Mouse (Mus musculus) cerebellum, adult 8-10 months (tissue): ENCODE measurements at regions not wholly inside any gene's neighbourhood (a gene's known extent, or its start where the extent isn't known, plus 50 kb on each side); places are given as distances from the start of the nearest gene placed in this dataset.
A peak's percentile ranks its signal among the peaks of the same experiment; 100 is the strongest.

Experiments used
- DNase-seq: peaks from one replicate; pipeline ENCODE4 v3.0.0; 2022

DNA sequence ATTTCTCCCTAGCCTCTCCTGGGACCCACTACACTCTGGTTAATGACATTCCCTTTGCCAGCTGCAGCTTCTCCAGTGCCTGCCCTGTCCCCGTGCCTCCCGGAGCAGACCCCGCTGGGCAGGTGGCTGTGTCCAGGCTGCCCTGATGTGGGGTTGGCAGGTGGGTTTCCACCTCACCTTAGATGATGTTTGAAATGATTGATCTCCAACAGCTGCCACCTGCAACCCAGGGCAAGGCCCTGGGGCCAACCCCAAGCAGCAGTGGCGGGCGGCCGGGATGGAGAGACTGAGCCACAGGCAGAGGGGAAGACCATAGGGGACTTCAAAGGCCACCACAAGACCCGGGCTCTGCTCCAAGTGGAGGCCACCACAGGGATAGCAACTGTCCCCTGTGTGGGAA is 93.6 kb upstream of the Mvb12b start:
- DNase-seq, result no peak

DNA sequence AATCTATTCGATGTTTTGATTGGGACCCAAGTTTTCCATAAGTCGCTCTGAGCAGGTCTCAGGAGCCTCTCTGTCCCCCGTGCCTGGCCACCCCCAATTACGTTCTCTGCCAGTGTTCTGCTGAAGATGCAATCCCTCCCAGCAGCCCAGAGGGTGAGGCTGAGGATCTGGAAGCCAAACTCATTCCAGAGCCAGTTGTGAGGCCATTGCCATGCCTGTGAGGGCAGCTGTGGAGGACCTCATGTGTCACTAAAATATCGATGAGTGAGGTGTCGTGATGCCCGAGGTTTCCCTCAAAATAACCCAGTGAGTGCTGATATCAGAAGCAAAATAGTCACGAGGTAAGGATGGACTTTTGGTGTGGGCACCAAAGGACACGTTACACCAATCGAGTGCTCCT is 93.1 kb upstream of the Mvb12b start:
- no peak for DNase-seq

DNA sequence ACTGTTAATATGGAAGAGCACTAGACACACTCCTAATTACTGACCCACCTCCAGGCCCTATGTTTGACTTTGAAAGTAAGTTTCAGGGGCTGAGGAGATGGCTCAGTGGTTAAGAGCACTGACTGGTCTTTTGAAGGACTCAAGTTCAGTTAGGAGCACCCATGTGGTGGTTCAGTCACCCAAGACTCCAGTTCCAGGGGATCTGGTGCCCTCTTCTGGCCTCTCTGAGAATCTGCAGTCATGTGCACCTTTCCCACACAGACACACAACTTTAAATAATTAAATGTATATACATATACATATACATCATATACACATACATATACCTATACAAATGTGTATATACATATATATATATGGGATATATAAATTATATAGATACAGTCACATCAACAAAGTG is 91.5 kb upstream of the Mvb12b start:
- DNase-seq, result no peak

DNA sequence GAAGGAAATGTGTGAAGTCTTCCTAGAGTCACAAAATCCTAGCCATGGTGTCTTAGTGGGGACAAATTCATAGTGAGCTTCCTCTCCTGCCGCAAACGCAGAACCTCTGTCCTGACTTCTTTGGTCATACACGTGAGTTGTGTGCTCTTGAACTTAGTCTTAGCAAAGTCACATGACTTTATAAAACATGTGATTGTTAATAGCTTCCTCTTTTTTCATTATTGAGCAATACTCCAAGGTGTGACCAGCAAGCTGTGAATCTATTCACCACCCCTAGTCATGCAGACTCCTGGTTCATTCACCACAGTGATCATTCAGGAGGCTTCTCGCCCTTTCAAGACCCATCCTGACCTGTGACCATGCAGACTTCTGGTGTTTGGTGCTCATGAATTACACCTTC is 90.8 kb upstream of the Mvb12b start:
- no peak for DNase-seq

DNA sequence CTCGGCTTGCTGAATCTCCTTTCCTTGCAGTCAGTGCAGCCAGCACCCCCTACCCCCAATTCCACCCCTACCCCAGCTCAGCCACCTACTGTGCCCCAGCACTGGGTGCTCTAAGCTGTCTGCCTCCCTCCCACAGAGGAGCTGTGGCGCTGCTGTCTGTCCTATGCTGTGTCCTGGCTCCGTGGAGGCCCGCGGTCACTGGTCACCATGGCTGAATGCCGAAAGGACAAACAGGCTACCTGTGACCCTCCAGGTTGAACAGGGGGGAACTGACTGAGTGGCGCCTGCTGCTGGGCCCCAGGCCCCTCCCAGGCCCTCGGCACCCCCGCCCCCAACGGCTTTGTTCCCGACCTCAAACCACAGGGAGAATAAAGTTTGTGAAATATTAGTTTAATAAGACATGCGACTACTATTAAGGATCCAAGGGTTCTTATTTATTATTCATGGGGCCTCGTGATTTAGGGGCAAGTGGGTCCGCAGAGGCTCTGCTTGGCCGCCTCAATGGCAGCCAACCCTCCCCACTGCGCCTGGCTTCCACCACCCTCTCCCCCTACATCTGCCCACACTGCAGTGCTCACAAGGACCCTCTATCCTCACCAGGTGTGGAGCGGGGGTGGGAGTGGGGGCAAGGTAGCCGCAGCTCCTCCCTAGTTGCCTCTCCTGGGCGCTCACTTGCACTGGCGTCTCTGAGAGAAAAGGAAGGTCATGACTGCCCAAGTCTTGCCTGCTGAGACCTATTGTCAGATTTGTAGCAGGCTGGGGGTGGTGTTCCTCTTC is 90.0 kb upstream of the Mvb12b start:
- no peak for DNase-seq

DNA sequence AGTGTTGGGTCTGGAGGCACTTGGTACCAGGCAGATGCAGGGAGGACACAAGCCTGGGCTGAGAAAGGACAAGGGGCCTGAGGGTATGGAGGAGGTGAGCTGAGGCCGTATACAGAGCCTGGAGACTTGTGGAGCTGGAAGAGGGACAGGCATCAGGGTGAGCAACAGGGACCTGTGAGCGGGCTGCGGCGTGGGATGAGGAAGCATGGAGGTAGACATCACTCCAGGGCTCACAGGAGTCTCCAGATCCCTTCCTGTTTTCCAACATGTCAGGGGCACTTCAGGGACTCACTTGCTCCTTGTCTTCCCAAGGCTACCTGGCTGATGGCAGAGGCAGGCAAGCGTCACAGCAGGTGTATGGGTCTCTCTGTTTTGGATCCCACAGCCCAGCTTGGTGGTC is 89.4 kb upstream of the Mvb12b start:
- no peak for DNase-seq

DNA sequence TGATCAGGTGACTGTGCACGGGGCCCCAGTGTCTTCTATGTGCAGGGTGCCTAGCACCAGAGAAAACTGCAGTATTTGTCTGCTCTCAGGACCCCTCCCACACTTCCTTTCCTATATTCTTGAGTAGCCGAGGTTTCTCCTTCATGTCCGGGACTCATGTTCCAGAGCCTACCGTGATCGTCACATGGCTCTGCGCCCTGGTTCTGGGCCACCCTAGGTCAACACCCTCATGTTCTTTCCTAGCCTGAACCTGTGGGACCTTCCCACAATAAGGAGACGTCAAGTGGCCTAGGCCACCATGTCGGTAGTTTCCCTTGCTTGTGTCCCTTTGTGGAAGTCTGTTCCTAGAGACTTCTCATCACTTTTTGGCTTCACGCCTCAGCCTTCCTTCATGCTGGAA is 88.4 kb upstream of the Mvb12b start:
- DNase-seq, result no peak

DNA sequence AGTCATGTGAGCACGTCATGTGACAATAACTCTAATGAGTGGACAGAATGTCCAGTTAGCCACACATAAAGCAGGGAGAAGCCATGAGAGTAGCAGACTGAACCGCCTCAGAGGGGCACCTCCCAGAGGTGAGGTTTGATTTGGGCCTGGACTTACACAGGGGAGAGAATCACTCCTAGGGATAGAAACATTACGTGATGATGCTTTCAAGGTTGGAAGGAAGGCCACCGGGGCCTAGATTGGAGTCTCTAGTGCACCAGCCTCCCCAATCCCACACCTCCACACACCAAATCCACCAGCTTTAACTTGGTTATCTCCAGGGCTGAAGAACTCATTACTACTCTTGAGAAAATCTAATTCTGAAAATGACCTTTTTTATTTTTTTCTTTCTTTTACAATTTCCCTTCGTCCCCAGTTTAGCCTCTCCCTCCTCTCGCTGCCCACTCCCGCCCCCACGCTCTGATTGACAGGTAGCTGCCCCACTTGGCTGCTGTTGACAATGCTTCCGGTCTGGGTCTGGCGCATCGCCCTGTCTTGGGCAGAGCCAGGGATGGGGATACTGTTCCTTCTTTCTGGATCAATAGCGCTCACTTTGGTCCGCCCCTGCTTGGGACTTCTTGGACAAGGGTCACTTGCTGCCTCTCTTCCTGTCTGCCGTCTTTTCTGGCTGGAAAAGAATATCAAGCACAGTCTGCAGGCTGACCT is 87.8 kb upstream of the Mvb12b start:
- DNase-seq, result no peak

DNA sequence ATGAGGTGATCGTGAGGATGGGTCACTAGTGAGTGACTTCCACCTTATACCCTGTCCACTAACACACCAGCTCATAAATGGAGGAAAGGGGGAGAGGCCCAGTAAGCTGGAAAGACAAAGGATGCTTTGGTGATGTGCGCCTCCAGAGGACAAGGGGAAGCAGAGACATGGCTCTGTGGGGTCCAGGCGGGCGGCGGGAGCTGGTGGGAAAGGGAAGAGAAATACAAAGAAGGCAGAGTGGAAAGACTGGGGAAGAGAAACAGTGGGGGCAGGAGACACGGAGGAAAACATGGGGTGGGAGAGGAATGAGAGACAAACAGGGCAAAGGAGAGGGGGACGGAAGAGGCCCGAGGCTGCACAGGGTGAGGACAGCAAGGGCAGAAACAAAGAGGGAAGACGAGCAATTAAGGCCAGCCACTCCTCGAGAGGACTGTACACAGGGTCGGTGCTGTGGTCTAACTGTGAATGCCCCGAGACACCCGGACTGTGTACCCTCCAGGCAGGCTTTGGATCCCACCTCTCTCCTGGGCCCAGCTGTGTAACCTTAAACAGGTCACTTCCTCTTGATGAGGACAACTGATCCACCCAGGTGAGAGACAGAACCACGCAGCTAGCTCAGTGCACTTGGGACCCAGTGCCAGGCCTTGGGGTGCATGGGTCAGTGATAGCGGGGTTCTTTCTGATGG is 87.1 kb upstream of the Mvb12b start:
- no peak for DNase-seq

DNA sequence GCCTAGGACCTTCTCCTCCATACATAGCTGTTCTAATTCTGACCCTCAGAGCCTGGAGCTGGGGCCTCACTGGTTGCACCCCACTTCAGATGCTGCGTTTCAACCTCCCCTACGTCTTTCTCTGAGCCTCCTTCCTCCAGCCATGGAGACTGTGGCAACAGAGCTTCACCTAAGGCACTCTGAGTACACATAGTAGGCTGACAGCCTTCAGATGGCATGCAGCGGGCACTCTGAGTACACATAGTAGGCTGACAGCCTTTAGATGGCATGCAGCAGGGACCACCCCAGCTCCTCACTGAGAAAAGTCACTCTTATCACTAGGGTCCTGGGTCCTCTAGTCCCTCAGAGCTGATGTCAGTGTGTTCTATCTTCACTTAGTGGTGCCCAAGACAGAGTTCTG is 86.3 kb upstream of the Mvb12b start:
- no peak for DNase-seq

DNA sequence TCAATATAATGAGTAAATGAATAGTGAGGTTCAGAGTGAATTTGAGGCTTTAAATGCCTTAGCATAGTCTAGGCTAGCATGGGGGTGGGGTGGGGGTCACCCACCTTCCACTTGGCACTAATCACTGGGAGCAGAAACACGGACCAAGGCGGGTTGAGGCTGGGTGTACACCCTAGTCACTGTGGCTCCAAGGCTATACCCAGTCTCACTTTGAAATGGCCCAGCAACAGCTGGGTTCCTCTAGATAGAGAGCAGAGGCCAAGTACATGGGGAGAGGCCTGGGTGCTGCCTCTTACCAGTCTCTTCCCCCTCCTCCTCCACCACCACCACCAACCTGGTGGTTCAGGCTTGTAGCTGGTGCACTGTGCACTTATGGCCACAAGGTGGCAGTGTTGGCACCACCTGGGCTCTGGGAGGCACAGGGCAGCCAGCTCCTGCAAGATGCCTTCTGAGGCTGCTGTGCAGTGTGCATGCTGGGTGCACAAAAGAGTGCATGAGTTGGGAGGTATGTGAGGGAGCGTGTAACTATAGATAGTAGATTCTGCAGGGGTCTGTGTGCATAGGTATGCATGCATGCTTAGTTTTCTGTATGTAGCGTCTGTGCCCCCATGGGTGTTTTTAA is 85.6 kb upstream of the Mvb12b start:
- DNase-seq, result peak; percentile 73

DNA sequence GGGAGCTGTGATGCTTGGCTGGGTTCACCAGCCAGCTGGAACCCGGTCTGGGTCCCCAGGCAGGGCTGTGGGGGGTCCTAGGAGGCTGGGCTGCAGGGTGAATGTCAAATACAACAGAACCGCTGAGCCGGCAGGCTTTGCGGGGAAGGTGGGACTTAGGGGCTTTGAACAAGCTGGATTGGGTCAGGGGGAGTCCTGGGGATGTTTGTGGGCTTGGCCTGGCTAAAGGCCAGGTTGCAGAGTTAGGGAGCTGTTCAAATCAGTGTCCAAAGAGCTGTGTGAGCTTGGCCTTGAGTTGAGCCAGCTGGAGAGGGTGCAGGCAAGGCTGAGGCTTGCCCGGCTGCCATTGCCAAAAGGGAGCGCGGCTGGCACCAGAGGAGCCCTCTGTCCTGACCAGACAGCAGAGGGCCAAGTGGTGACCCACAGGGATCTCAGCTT is 79.3 kb upstream of the Mvb12b start:
- DNase-seq, result peak; percentile 36

DNA sequence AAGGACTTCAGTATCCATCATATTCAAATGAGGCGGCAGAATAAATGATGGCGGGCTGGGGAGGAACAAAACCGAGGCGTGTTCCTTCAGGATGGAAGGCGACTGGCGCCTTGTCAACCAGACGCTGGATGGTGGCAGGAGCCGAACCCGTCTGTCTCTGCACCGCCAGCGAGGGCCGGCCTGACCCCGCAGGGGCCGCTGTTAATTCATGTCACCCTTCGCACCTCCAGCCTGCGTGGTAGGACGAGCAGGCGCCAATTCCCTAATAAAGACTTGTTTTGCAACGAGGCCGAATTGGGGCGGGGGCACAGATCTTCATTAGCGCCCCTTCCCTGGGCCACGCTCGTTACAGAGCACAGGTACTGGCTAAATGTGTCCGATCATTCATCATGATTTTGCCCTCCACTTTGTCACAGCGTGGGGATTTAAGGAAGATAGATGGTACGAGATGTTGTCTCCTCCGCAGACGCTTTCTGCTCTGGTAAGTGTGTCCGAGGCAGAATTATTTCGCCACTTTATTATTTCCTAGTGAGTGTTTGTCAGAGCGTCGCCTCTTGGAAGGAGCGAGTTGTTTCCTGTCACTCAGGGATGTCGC is 78.7 kb upstream of the Mvb12b start:
- no peak for DNase-seq

DNA sequence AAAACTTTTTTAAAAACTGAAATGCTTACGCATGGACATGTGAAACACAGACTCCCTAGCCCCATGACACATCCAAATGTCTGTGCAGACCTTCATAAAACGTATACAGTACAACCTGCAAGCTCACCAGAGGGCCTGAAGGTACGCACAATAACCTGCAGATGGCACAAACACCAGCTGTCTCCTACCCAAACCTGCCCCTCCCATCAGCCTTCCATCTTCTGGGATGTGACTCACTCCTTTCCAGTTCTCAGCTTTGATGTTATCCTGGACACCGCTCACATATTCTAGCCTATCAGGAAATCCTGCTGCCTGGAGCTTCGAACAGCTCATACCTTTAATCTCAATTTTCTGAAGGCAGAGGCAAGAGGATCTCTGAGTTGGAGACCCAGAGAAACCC is 76.3 kb upstream of the Mvb12b start:
- DNase-seq, result no peak

DNA sequence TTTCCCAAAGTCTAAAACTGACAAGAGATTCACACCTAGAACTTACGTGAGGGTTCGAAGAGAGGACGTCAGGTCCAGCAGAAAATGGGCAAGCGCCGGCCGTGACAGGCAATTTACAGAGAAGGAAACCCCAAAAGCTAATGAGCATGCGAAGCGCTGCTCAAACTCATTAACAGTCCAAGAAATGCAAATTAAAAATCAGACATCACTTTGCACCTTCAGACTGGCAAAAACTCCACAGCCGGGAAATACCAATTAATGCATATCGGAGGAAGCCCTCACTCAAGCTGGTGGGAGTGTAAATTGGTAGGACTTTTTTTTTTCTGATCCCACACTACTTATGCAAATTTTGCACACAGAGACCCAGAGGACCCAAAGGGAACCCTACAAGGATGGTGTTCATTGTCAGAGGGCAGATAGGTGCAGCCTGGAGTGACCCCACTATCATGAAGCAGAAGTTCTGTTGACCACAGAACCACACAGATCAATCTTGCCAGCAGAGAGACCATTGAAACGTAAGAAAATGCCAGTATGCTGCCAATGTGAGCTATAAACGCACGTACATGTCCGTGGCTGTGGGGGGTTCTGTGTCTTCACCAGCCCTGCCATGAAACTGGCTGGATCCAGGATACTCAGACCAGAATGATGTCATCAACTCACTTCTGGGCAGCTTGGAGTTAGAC is 74.8 kb upstream of the Mvb12b start:
- DNase-seq, result no peak

DNA sequence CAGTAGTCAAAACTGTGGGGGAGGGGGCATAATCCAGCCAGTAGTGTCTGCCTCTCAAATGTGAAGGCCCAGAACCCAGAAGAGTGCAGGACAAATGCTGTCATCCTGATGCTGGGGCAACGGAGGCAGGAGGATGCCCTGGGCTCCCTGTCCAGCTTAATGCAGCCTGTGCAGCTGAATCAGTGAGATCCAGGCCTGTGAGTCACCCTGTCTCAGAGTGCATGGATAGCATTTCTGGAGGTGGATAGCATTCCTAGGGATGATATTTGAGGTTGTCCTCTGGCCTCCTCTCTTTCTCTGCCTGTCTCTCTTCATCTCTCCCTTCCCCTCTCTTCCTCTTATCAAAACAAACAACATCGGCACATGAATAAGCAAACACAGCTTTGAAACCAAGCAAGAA is 73.8 kb upstream of the Mvb12b start:
- DNase-seq, result no peak

DNA sequence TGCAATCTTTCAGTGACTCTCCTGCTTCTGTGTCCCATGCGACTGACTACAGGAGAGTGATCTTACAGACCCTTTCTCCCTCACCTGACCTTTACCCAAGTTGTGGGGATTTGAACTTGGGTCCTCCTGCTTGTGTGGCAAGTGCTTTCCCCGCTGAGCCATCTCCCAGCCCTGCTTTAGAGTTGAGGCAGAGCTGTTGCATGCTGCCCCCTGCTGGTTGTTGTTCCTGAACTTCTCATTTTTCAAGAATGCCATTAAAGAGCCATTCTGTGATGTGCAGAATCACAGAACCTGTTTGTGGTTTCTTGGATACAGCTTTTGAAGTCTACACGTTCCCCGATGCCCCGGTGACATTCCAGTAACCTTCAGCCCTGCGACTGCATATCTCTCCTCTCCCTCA is 70.0 kb upstream of the Mvb12b start:
- DNase-seq, result no peak

DNA sequence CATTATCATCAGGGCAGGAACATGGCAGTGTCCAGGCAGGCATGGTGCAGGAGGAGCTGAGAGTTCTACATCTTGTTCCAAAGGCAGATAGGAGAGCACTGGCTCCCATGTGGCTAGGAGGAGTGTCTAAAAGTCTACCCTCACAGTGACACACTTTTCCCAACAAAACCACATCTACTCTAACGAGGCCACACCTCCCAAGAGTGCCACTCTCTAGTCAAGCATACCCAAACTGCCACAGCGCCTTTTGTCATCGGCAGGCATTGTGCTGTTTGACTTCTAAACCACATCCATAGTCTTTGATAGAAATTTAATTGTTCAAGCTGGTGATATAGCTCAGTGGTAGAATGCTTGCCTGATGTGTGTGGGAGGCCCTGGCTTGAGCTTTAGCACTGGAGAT is 56.6 kb upstream of the Mvb12b start:
- DNase-seq, result no peak

DNA sequence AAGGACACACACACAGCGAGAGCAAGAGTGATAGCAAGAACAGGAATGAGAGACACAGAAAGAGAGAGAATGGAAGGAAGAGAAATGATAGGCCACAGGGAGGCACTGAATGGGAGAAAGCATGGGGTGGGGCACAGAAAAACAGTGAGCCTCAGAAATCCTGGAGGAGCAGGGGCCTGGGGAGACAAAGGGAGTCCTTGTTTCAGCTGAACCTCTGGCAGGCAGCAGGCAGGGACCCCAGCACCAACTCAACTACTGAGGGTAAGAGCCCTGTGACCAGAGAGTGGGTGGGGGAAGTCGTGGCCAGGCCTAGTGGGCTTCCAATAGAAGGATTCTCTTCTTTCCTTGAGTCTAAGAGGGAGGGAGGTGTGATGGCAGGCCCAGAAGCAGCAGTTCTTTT is 54.3 kb upstream of the Mvb12b start:
- no peak for DNase-seq

DNA sequence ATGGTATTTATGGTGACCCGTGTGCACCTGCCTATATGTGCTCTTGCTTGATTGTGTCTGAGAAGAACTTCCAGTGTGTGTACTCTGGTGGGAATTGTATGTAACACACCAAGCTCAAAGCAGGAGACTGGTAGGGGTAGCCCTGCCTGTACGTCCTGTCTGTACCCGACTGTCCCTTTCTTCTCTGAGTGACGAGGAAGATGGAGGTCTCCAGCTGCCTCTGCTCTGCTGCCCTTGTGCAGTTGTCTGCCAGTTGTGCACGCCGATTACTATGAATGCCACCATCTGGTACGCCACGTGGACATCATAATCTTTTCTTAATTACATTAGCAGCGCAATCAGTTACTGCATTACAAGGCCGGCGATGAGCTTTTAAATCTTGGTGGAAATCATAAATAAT is 53.6 kb upstream of the Mvb12b start:
- no peak for DNase-seq

DNA sequence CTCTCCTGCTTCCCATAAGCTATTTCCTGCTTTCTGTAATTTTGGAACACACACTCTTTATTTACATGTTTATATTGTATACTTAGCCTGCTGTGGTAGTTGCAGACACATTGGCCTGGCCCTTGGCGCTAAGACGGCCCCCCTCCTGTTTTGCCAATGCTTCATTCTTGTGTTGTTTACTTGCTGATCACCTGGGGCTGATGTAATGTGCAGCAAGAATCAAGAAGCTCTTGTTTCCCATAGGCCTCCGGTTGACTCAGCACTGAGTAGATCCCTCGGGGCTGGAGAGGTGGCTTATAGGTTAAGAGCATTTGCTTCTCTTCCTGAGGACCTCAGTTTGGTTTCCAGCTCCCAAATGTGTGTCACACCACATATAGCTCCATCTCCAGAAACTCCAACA is 52.1 kb upstream of the Mvb12b start:
- no peak for DNase-seq
